ENCODE assay signal across 26 mouse cellular contexts in the genomic region with DNA sequence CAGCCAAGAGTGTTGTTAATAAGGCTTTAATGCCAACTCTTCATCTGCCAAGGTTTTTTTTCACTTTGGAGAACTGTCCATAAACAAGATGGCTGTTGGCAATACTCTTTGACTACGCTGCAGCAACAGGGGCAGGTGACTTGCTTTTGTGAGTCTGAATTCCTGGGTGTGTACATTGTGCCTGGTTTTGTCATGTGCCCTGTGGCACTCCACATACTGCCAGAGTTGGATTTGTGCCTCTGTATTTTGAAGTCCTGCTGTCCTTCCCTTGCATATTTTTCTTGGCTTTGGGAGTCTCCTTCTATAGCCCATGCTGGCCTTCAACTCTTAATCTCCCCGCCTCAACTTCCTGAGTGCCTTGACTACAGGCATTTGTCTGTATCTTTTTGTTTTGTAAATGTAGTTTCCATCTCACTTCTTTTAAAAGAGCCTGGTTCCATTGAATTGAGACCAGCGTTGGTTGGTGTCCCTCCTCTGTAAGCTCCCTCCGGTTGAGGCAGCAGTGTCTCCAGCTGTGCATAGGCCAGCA. TPM values are rescaled to one million over a fixed set of nuclear protein-coding genes. Genes with fewer than 3 reads are reported as not detected.
A peak's percentile ranks its signal among the peaks of the same experiment; 100 is the strongest.
DNase-seq lines count a peak whose midpoint lies in the region; ATAC-seq and TF ChIP-seq lines count a peak whose summit lies in the region.
"Had no signal": no experiment of that assay in that cellular context is flagged by ENCODE, and none has a peak within 500 bp of the region (broad histone marks: within the 10 kb centered on the region; RNA-seq: fewer than 3 reads in every experiment).

No protein-coding gene starts in this region.

- H3K9me3 ChIP-seq in E14TG2a.4 (ENCODE audit: low read length), result no peaks in the 10 kb centered on the region
- H3K9me3 ChIP-seq in ES-Bruce4 (replicated peaks; ENCODE audit: control insufficient read depth, insufficient read depth, low read length, poor library complexity, severe bottlenecking), result no peaks in the 10 kb centered on the region
- H3K9me3 ChIP-seq in intestine, postnatal 0 days (ENCODE audit: control insufficient read depth), result no peaks in the 10 kb centered on the region
- H3K9me3 ChIP-seq: embryonic facial prominence, embryonic 15.5 days; forebrain, embryonic 12.5 days; G1E; hindbrain, embryonic 12.5 days had no signal

- H3K4me3 ChIP-seq in E14TG2a.4 (replicated peaks; ENCODE audit: low read length), result peak overlapping the region; percentile 27
- no peak overlapping the region for H3K4me3 ChIP-seq in ES-Bruce4 (ENCODE audit: low read depth, low read length)
- no peak overlapping the region for H3K4me3 ChIP-seq in intestine, postnatal 0 days (ENCODE audit: low read depth, low read length)
- H3K4me3 ChIP-seq: embryonic facial prominence, embryonic 15.5 days; erythroblast, embryonic 14.5 days; forebrain, embryonic 12.5 days; heart, adult 2 months; hindbrain, embryonic 12.5 days had no signal

- 75% methylated on average over 4 of the region's 4 CpGs for WGBS in intestine, postnatal 0 days

- H3K27me3 ChIP-seq in E14TG2a.4 (ENCODE audit: insufficient read depth, low read length), result no peaks in the 10 kb centered on the region
- no peaks in the 10 kb centered on the region for H3K27me3 ChIP-seq in ES-Bruce4 (ENCODE audit: control insufficient read depth, insufficient read depth, low read length, poor library complexity, severe bottlenecking)
- H3K27me3 ChIP-seq in intestine, postnatal 0 days (replicated peaks; ENCODE audit: control insufficient read depth, insufficient read depth, low read length), result no peaks in the 10 kb centered on the region
- H3K27me3 ChIP-seq: embryonic facial prominence, embryonic 15.5 days; hindbrain, embryonic 12.5 days had no signal

- TF ChIP-seq EP300 in ES-Bruce4 (IDR thresholded peaks at IDR 0.05; ENCODE audit: insufficient read depth, low read depth, low read length), result peak; percentile 65; the same call in 1 of the 2 replicates

- peak; percentile 80 for DNase-seq in ZHBTc4 (ENCODE audit: low read depth, low spot score)
- DNase-seq in lung, adult 18-20 months, result no peak
- DNase-seq: adrenal gland, adult 8-10 months; adrenal gland, postnatal 36 days; cerebellum, adult 2 months; cerebellum, postnatal 10 days; embryo, embryonic 11 days; gastrocnemius, postnatal 10 days; heart, adult 2 months; heart, postnatal 4 days; kidney, adult 2 months had no signal

- no peak overlapping the region for H3K4me2 ChIP-seq in intestine, postnatal 0 days (replicated peaks; ENCODE audit: low read depth)
- H3K4me2 ChIP-seq: embryonic facial prominence, embryonic 15.5 days; forebrain, embryonic 12.5 days; heart, embryonic 11.5 days; hindbrain, embryonic 12.5 days had no signal

- H3K27ac ChIP-seq in ES-Bruce4 (ENCODE audit: insufficient read depth, low read length), result peak overlapping the region; percentile 21
- peak overlapping the region; percentile 30; the same call in 1 of the 2 replicates for H3K27ac ChIP-seq in intestine, postnatal 0 days (ENCODE audit: low read depth, low read length)
- H3K27ac ChIP-seq: embryonic facial prominence, embryonic 15.5 days; forebrain, embryonic 12.5 days; heart, adult 2 months; hindbrain, embryonic 12.5 days had no signal

- ATAC-seq in intestine, postnatal 0 days, result no peak
- ATAC-seq in erythroid progenitor cell, adult 5-6 weeks (replicated peaks; ENCODE audit: low FRiP score, poor library complexity, severe bottlenecking), result no peak
- ATAC-seq in CD4-positive, CD25-positive, alpha-beta regulatory T cell, adult 4 months, result no peak
- ATAC-seq: activated CD4-positive, CD25-positive, alpha-beta regulatory T cell, adult 4 months; forebrain, embryonic 16.5 days; hindbrain, embryonic 16.5 days; inflammation-experienced regulatory T-cells, adult 6 months had no signal

- no peak overlapping the region for H3K9ac ChIP-seq in ES-Bruce4 (ENCODE audit: low read depth, poor library complexity, severe bottlenecking)
- H3K9ac ChIP-seq in intestine, postnatal 0 days (ENCODE audit: low read depth, low read length), result no peak overlapping the region
- H3K9ac ChIP-seq: embryonic facial prominence, embryonic 15.5 days; forebrain, embryonic 12.5 days; hindbrain, embryonic 12.5 days had no signal

- H3K4me1 ChIP-seq in E14TG2a.4 (replicated peaks; ENCODE audit: low read depth, low read length) (peaks cover 60% of the 10 kb centered on the region), ES-Bruce4 (ENCODE audit: control insufficient read depth, insufficient read depth, low read length) (peaks cover 3% of the 10 kb centered on the region)
- no peaks in the 10 kb centered on the region; the same call in 1 of the 2 replicates for H3K4me1 ChIP-seq in intestine, postnatal 0 days (replicated peaks; ENCODE audit: control insufficient read depth, insufficient read depth, low read length)

- no peak for TF ChIP-seq POLR2A in ES-Bruce4 (IDR thresholded peaks at IDR 0.05; ENCODE audit: insufficient read depth, low read length)

- TF ChIP-seq CTCF in E14TG2a.4 (conservative IDR thresholded peaks at IDR 0.05; ENCODE audit: low read length) (no peak), ES-Bruce4 (IDR thresholded peaks at IDR 0.05; ENCODE audit: low read depth, low read length) (no peak)
- TF ChIP-seq CTCF in intestine, postnatal 0 days (IDR thresholded peaks at IDR 0.05; ENCODE audit: low read depth), result no peak

- H3K36me3 ChIP-seq in E14TG2a.4 (ENCODE audit: insufficient read depth, low read length) (no peaks in the 10 kb centered on the region), ES-Bruce4 (ENCODE audit: control insufficient read depth, insufficient read depth, low read length, poor library complexity, severe bottlenecking) (no peaks in the 10 kb centered on the region)
- H3K36me3 ChIP-seq in intestine, postnatal 0 days (ENCODE audit: control insufficient read depth, insufficient read depth), result no peaks in the 10 kb centered on the region
- H3K36me3 ChIP-seq: embryonic facial prominence, embryonic 15.5 days; forebrain, embryonic 12.5 days; G1E had no signal

RNA-seq across cellular contexts. Expression of a gene that starts 3.2 kb away (rescaled TPM):
- polyA plus RNA-seq in ES-Bruce4 (2011; ENCODE audit: insufficient read depth, insufficient read length, low read depth, missing spikeins), result 5.6 and 7.7 TPM in 2 replicates
- polyA plus RNA-seq in intestine, postnatal 0 days (2015; fragmentation: Nextera tagmentation; extraction: Ambion mirVana), result 4.0 and 4.6 TPM in 2 replicates
- not detected in 2 replicates for total RNA-seq in erythroid progenitor cell, adult 5-6 weeks (2015; ENCODE audit: low replicate concordance)
- total RNA-seq in erythroid progenitor cell, adult 5-6 weeks (2017; ENCODE audit: low replicate concordance), result not detected in 2 replicates
- polyA plus RNA-seq in CD4-positive, CD25-positive, alpha-beta regulatory T cell, adult 4 months (2017; shearing (Covaris generic)), result under 1 TPM; 0.24 to 0.69 TPM
